Mouse (Mus musculus): Measurements from ENCODE around the gene Lpcat2b. TPM values are rescaled to one million over a fixed set of nuclear protein-coding genes. Genes with fewer than 3 reads are reported as not detected.
A peak's percentile ranks its signal among the peaks of the same experiment; 100 is the strongest.

Lpcat2b gene
- polyA plus RNA-seq, 1 experiment: not detected

- H3K27me3 ChIP-seq (ENCODE audit: control insufficient read depth, insufficient read depth, insufficient read length): no peaks in the 10 kb centered on the region
- no peaks in the 10 kb centered on the region for H3K79me2 ChIP-seq (ENCODE audit: control insufficient read depth, insufficient read depth)
- no peak overlapping the region for H3K4me2 ChIP-seq (ENCODE audit: low read depth)
- no peak overlapping the region for H3ac ChIP-seq (ENCODE audit: control insufficient read depth, insufficient read length)
- H3K36me3 ChIP-seq (ENCODE audit: control insufficient read depth, insufficient read depth): no peaks in the 10 kb centered on the region
- TF ChIP-seq POLR2A (IDR thresholded peaks at IDR 0.05; ENCODE audit: insufficient read length, low read depth) (no peak), TCF12 (IDR thresholded peaks at IDR 0.05; ENCODE audit: insufficient read depth, poor library complexity, severe bottlenecking) (no peak), REST (IDR thresholded peaks at IDR 0.05; ENCODE audit: insufficient read depth, insufficient read length) (no peak), E2F4 (IDR thresholded peaks at IDR 0.05; ENCODE audit: insufficient read depth) (no peak), USF1 (IDR thresholded peaks at IDR 0.05; ENCODE audit: low read depth) (no peak), CEBPB (IDR thresholded peaks at IDR 0.05; ENCODE audit: insufficient read depth, poor library complexity, severe bottlenecking) (no peak), MYOD1 (IDR thresholded peaks at IDR 0.05; ENCODE audit: control insufficient read depth in 1 of 3, insufficient read length in 2 of 3, low read depth in 2 of 3) (no peak), MYOG (IDR thresholded peaks at IDR 0.05; ENCODE audit: control insufficient read depth in 1 of 3, insufficient read depth in 1 of 3, insufficient read length in 2 of 3, low read depth in 2 of 3) (no peak), SRF (IDR thresholded peaks at IDR 0.05; ENCODE audit: control insufficient read depth, insufficient read length, low read depth) (no peak), TCF3 (IDR thresholded peaks at IDR 0.05; ENCODE audit: insufficient read length, low read depth) (no peak), POLR2AphosphoS2 (IDR thresholded peaks at IDR 0.05; ENCODE audit: insufficient read length, low read depth) (no peak), MAX (IDR thresholded peaks at IDR 0.05; ENCODE audit: low read depth) (no peak)
- no peak overlapping the region for H3K4me3 ChIP-seq
Observed at GRCm38 (mm10) chr5:107421676-107422075, 9.7 kb upstream of the Lpcat2b start.

GRCm38 (mm10) chr5:107434001-107434400 is 2.7 kb downstream of the Lpcat2b start:
- no peak overlapping the region for H3K4me2 ChIP-seq (ENCODE audit: low read depth)
- no peaks in the 10 kb centered on the region for H3K36me3 ChIP-seq (ENCODE audit: control insufficient read depth, insufficient read depth)
- peaks cover 10% of the 10 kb centered on the region for H3K27me3 ChIP-seq (ENCODE audit: control insufficient read depth, insufficient read depth, insufficient read length)
- no peak overlapping the region for H3K4me3 ChIP-seq
- H3K79me2 ChIP-seq (ENCODE audit: control insufficient read depth, insufficient read depth): no peaks in the 10 kb centered on the region
- no peak overlapping the region for H3ac ChIP-seq (ENCODE audit: control insufficient read depth, insufficient read length)
- TF ChIP-seq USF1 (IDR thresholded peaks at IDR 0.05; ENCODE audit: low read depth) (no peak), TCF3 (IDR thresholded peaks at IDR 0.05; ENCODE audit: insufficient read length, low read depth) (no peak), CEBPB (IDR thresholded peaks at IDR 0.05; ENCODE audit: insufficient read depth, poor library complexity, severe bottlenecking) (no peak), SRF (IDR thresholded peaks at IDR 0.05; ENCODE audit: control insufficient read depth, insufficient read length, low read depth) (no peak), TCF12 (IDR thresholded peaks at IDR 0.05; ENCODE audit: insufficient read depth, poor library complexity, severe bottlenecking) (no peak), MYOD1 (IDR thresholded peaks at IDR 0.05; ENCODE audit: control insufficient read depth in 1 of 3, insufficient read length in 2 of 3, low read depth in 2 of 3) (no peak), POLR2AphosphoS2 (IDR thresholded peaks at IDR 0.05; ENCODE audit: insufficient read length, low read depth) (no peak), POLR2A (IDR thresholded peaks at IDR 0.05; ENCODE audit: insufficient read length, low read depth) (no peak), MYOG (IDR thresholded peaks at IDR 0.05; ENCODE audit: control insufficient read depth in 1 of 3, insufficient read depth in 1 of 3, insufficient read length in 2 of 3, low read depth in 2 of 3) (no peak), REST (IDR thresholded peaks at IDR 0.05; ENCODE audit: insufficient read depth, insufficient read length) (no peak), E2F4 (IDR thresholded peaks at IDR 0.05; ENCODE audit: insufficient read depth) (no peak), MAX (IDR thresholded peaks at IDR 0.05; ENCODE audit: low read depth) (no peak)

GRCm38 (mm10) chr5:107436185-107436584 is 4.8 kb downstream of the Lpcat2b start:
- TF ChIP-seq POLR2A (IDR thresholded peaks at IDR 0.05; ENCODE audit: insufficient read length, low read depth): no peak
- TF ChIP-seq REST (IDR thresholded peaks at IDR 0.05; ENCODE audit: insufficient read depth, insufficient read length): no peak
- TF ChIP-seq TCF3 (IDR thresholded peaks at IDR 0.05; ENCODE audit: insufficient read length, low read depth): no peak
- no peak for TF ChIP-seq MYOD1 (IDR thresholded peaks at IDR 0.05; ENCODE audit: control insufficient read depth in 1 of 3, insufficient read length in 2 of 3, low read depth in 2 of 3)
- TF ChIP-seq TCF12 (IDR thresholded peaks at IDR 0.05; ENCODE audit: insufficient read depth, poor library complexity, severe bottlenecking): no peak
- no peak for TF ChIP-seq MAX (IDR thresholded peaks at IDR 0.05; ENCODE audit: low read depth)
- TF ChIP-seq CEBPB (IDR thresholded peaks at IDR 0.05; ENCODE audit: insufficient read depth, poor library complexity, severe bottlenecking): no peak
- TF ChIP-seq USF1 (IDR thresholded peaks at IDR 0.05; ENCODE audit: low read depth): no peak
- no peak for TF ChIP-seq SRF (IDR thresholded peaks at IDR 0.05; ENCODE audit: control insufficient read depth, insufficient read length, low read depth)
- no peak for TF ChIP-seq MYOG (IDR thresholded peaks at IDR 0.05; ENCODE audit: control insufficient read depth in 1 of 3, insufficient read depth in 1 of 3, insufficient read length in 2 of 3, low read depth in 2 of 3)
- no peak for TF ChIP-seq POLR2AphosphoS2 (IDR thresholded peaks at IDR 0.05; ENCODE audit: insufficient read length, low read depth)
- no peak for TF ChIP-seq E2F4 (IDR thresholded peaks at IDR 0.05; ENCODE audit: insufficient read depth)
- no peaks in the 10 kb centered on the region for H3K79me2 ChIP-seq (ENCODE audit: control insufficient read depth, insufficient read depth)
- H3K4me3 ChIP-seq: no peak overlapping the region
- H3ac ChIP-seq (ENCODE audit: control insufficient read depth, insufficient read length): no peak overlapping the region
- H3K4me2 ChIP-seq (ENCODE audit: low read depth): no peak overlapping the region
- H3K27me3 ChIP-seq (ENCODE audit: control insufficient read depth, insufficient read depth, insufficient read length): peaks cover 10% of the 10 kb centered on the region
- no peaks in the 10 kb centered on the region for H3K36me3 ChIP-seq (ENCODE audit: control insufficient read depth, insufficient read depth)

GRCm38 (mm10) chr5:107436587-107437209 is 5.3 kb downstream of the Lpcat2b start:
- peak overlapping the region; percentile 37 for H3K4me3 ChIP-seq
- TF ChIP-seq CEBPB (IDR thresholded peaks at IDR 0.05; ENCODE audit: insufficient read depth, poor library complexity, severe bottlenecking) (no peak), MYOG (IDR thresholded peaks at IDR 0.05; ENCODE audit: control insufficient read depth in 1 of 3, insufficient read depth in 1 of 3, insufficient read length in 2 of 3, low read depth in 2 of 3) (peak in 1 of 3 experiments; percentile 12)

More at GRCm38 (mm10) chr5:107436587-107437209, 5.3 kb downstream of the Lpcat2b start:
- peaks cover 10% of the 10 kb centered on the region for H3K27me3 ChIP-seq (ENCODE audit: control insufficient read depth, insufficient read depth, insufficient read length)
- H3ac ChIP-seq (ENCODE audit: control insufficient read depth, insufficient read length): no peak overlapping the region
- peak overlapping the region; percentile 75 for H3K4me2 ChIP-seq (ENCODE audit: low read depth)
- no peaks in the 10 kb centered on the region for H3K36me3 ChIP-seq (ENCODE audit: control insufficient read depth, insufficient read depth)
- H3K79me2 ChIP-seq (ENCODE audit: control insufficient read depth, insufficient read depth): no peaks in the 10 kb centered on the region
